Mouse (Mus musculus) adrenal gland, adult 2 months (tissue): ENCODE measurements around the gene Smad5. TPM values are rescaled to one million over a fixed set of nuclear protein-coding genes. Genes with fewer than 3 reads are reported as not detected.

Experiments used
- DNase-seq: peaks from one replicate; pipeline ENCODE4 v3.0.0; 2021
- polyA plus RNA-seq: library from polyadenylated mRNA; depleted of rRNA; stranded (reverse); fragments of >200 nt; gene quantifications from 2 replicates; pipeline ENCODE4 v1.2.3, GENCODE M21; 2012
- total RNA-seq, 2 experiments: library from RNA; stranded (reverse); gene quantifications; 2 replicates each; pipeline ENCODE4 v1.2.3; 2021

The Smad5 gene
- total and polyA plus RNA-seq, 3 experiments, result 16.7 to 49.7 (median 48.9) TPM

- DNase-seq, result no peak
These were observed 50.6 kb downstream of the Smad5 start, which contains the start of gene Gm45623 for GRCm38 (mm10) chr13:56753192-56753951. TSS of gene Gm45623 (minus strand) at chr13:56753827.

GRCm38 (mm10) chr13:56755871-56756270, 53.1 kb downstream of the Smad5 start:
- DNase-seq, result peak; percentile 51

- DNase-seq, result no peak
These were observed 54.4 kb downstream of the Smad5 start for GRCm38 (mm10) chr13:56757201-56757600.

GRCm38 (mm10) chr13:56758492-56758891, 55.7 kb downstream of the Smad5 start:
- peak; percentile 79 for DNase-seq

GRCm38 (mm10) chr13:56762446-56763229, 59.8 kb downstream of the Smad5 start:
- no peak for DNase-seq

GRCm38 (mm10) chr13:56765284-56766032, 62.6 kb downstream of the Smad5 start:
- no peak for DNase-seq

- no peak for DNase-seq
These were observed 63.4 kb downstream of the Smad5 start for GRCm38 (mm10) chr13:56766211-56766610.

GRCm38 (mm10) chr13:56769431-56769830, 66.6 kb downstream of the Smad5 start:
- no peak for DNase-seq

GRCm38 (mm10) chr13:56770136-56770578, 67.3 kb downstream of the Smad5 start:
- no peak for DNase-seq

GRCm38 (mm10) chr13:56770786-56771185, 68.0 kb downstream of the Smad5 start:
- DNase-seq, result no peak

- no peak for DNase-seq
These were observed 69.8 kb downstream of the Smad5 start for GRCm38 (mm10) chr13:56772592-56772991.

GRCm38 (mm10) chr13:56773262-56773870, 70.6 kb downstream of the Smad5 start:
- no peak for DNase-seq

GRCm38 (mm10) chr13:56774304-56774703, 71.5 kb downstream of the Smad5 start:
- DNase-seq, result no peak

GRCm38 (mm10) chr13:56780746-56781469, 78.1 kb downstream of the Smad5 start:
- DNase-seq, result peak; percentile 50

- no peak for DNase-seq
These were observed 78.9 kb downstream of the Smad5 start for GRCm38 (mm10) chr13:56781697-56782096.

- no peak for DNase-seq
These were observed 79.8 kb downstream of the Smad5 start for GRCm38 (mm10) chr13:56782621-56783020.

- DNase-seq, result no peak
These were observed 87.9 kb downstream of the Smad5 start for GRCm38 (mm10) chr13:56790683-56791082.
